Mouse (Mus musculus) heart, embryonic 13.5 days (tissue): ENCODE results near the gene Lamb3. TPM values are rescaled to one million over a fixed set of nuclear protein-coding genes. Genes with fewer than 3 reads are reported as not detected.

Source experiments
- ATAC-seq: fragments of 200-750 bp; cut with Nextera tagmentation; 2 replicates; pipeline ENCODE4 v1.8.0; 2017; ENCODE audit warnings: moderate TSS enrichment; ENCODE audit not compliant: insufficient number of reproducible peaks, low FRiP score, low TSS enrichment; ENCODE audit errors: extremely low read depth
- H3K27ac ChIP-seq: fragments of 300-500 bp; sonication (generic); replicated peaks from 2 replicates; pipeline ENCODE4 v1.5.1; 2015; ENCODE audit warnings: moderate library complexity, mild to moderate bottlenecking, inconsistent platforms
- H3K27me3 ChIP-seq: fragments of 300-500 bp; sonication (generic); replicated peaks from 2 replicates; pipeline ENCODE4 v1.6.1; 2015; ENCODE audit warnings: mild to moderate bottlenecking, inconsistent platforms
- H3K36me3 ChIP-seq: fragments of 300-500 bp; sonication (generic); 2 replicates; pipeline ENCODE4 v1.6.1; 2015; ENCODE audit warnings: mild to moderate bottlenecking, inconsistent platforms
- H3K4me1 ChIP-seq: fragments of 300-500 bp; sonication (generic); 2 replicates; pipeline ENCODE4 v1.6.1; 2015; ENCODE audit warnings: inconsistent platforms
- H3K4me2 ChIP-seq: fragments of 300-500 bp; sonication (generic); 2 replicates; pipeline ENCODE4 v1.6.1; 2015; ENCODE audit warnings: inconsistent platforms, mild to moderate bottlenecking, moderate library complexity
- H3K4me3 ChIP-seq: fragments of 300-500 bp; sonication (generic); 2 replicates; pipeline ENCODE4 v1.5.1; 2015; ENCODE audit warnings: moderate library complexity, mild to moderate bottlenecking, inconsistent platforms
- H3K9ac ChIP-seq: fragments of 300-500 bp; sonication (generic); 2 replicates; pipeline ENCODE4 v1.6.1; 2015; ENCODE audit warnings: inconsistent platforms, mild to moderate bottlenecking, moderate library complexity
- H3K9me3 ChIP-seq: fragments of 300-500 bp; sonication (generic); 2 replicates; pipeline ENCODE4 v1.6.1; 2016; ENCODE audit warnings: inconsistent platforms
- WGBS: fragments of 180-500 bp; shearing (Covaris S2); methylation state at CpG from one replicate; pipeline ENCODE4 v1.1.7; 2015; ENCODE audit warnings: mixed read lengths; 5-methylcytosine and 5-hydroxymethylcytosine counted together
- polyA plus RNA-seq: library from polyadenylated mRNA; unstranded; fragments of >200 nt; fragmentation: Nextera tagmentation; extraction: Ambion mirVana; gene quantifications from 2 replicates; pipeline ENCODE4 v1.2.1, GENCODE M21; 2015

The Lamb3 gene
- polyA plus RNA-seq, 1 experiment from 2014 or later = 2.3 TPM

GRCm38 (mm10) chr1:193230531-193230930 is 23.0 kb downstream of the Lamb3 start:
- Histone ChIP-seq H3K9me3 (no peaks in the 10 kb centered on the region), H3K9ac (no peak overlapping the region), H3K4me3 (no peak overlapping the region), H3K27me3 (no peaks in the 10 kb centered on the region), H3K36me3 (no peaks in the 10 kb centered on the region), H3K27ac (no peak overlapping the region), H3K4me1 (peaks cover 24% of the 10 kb centered on the region), H3K4me2 (no peak overlapping the region)
- 65% methylated on average over 3 of the region's 3 CpGs for WGBS
- no peak for ATAC-seq

DNA sequence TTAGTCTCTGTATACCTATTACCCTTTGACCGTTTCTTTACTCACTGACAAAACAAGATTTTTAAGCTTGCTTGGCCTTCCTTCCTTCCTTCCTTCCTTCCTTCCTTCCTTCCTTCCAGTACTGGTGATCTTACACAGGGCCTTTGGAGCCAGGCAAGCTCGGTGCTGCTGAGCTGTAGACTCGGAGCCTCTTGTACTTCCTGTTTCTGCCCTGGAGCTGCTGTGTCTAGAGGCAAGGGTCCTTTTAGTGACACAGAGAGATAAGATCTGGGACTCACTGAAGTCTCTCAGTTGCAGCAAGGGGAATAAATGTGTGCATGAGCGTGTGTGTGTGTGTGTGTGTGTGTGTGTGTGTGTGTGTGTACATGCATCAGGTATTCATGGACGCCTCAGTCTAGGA is 23.4 kb downstream of the Lamb3 start:
- no peaks in the 10 kb centered on the region for H3K9me3 ChIP-seq
- H3K9ac ChIP-seq = no peak overlapping the region
- H3K4me2 ChIP-seq = no peak overlapping the region
- no peak for ATAC-seq
- H3K4me1 ChIP-seq = peaks cover 24% of the 10 kb centered on the region
- H3K27me3 ChIP-seq = no peaks in the 10 kb centered on the region
- no peak overlapping the region for H3K27ac ChIP-seq
- WGBS = 42% methylated on average over 4 of the region's 5 CpGs
- no peak overlapping the region for H3K4me3 ChIP-seq
- no peaks in the 10 kb centered on the region for H3K36me3 ChIP-seq

- no peak overlapping the region for H3K4me2 ChIP-seq
- H3K36me3 ChIP-seq = no peaks in the 10 kb centered on the region
- H3K9ac ChIP-seq = no peak overlapping the region
- ATAC-seq = no peak
- no peak overlapping the region for H3K4me3 ChIP-seq
- 64% methylated on average over 2 of the region's 2 CpGs for WGBS
- H3K27me3 ChIP-seq = no peaks in the 10 kb centered on the region
- no peaks in the 10 kb centered on the region for H3K9me3 ChIP-seq
- H3K4me1 ChIP-seq = peaks cover 9% of the 10 kb centered on the region; the same call in 1 of the 2 replicates
- H3K27ac ChIP-seq = no peak overlapping the region
Measured at GRCm38 (mm10) chr1:193232732-193233131, 25.2 kb downstream of the Lamb3 start.

- H3K9ac ChIP-seq = no peak overlapping the region
- ATAC-seq = no peak
- H3K4me3 ChIP-seq = no peak overlapping the region
- no peak overlapping the region for H3K4me2 ChIP-seq
- H3K36me3 ChIP-seq = no peaks in the 10 kb centered on the region
- 85% methylated on average over 2 of the region's 2 CpGs for WGBS
- no peaks in the 10 kb centered on the region for H3K9me3 ChIP-seq
- peaks cover 9% of the 10 kb centered on the region; the same call in 1 of the 2 replicates for H3K4me1 ChIP-seq
- H3K27ac ChIP-seq = no peak overlapping the region
- no peaks in the 10 kb centered on the region for H3K27me3 ChIP-seq
Measured at GRCm38 (mm10) chr1:193234130-193234645, 26.7 kb downstream of the Lamb3 start.

GRCm38 (mm10) chr1:193234930-193235329 is 27.4 kb downstream of the Lamb3 start:
- no peaks in the 10 kb centered on the region for H3K27me3 ChIP-seq
- WGBS = 79% methylated on average over 7 of the region's 7 CpGs
- H3K4me2 ChIP-seq = no peak overlapping the region
- no peaks in the 10 kb centered on the region for H3K9me3 ChIP-seq
- no peak overlapping the region for H3K4me3 ChIP-seq
- H3K4me1 ChIP-seq = peaks cover 9% of the 10 kb centered on the region; the same call in 1 of the 2 replicates
- no peak overlapping the region for H3K27ac ChIP-seq
- no peak overlapping the region for H3K9ac ChIP-seq
- ATAC-seq = no peak
- H3K36me3 ChIP-seq = no peaks in the 10 kb centered on the region

DNA sequence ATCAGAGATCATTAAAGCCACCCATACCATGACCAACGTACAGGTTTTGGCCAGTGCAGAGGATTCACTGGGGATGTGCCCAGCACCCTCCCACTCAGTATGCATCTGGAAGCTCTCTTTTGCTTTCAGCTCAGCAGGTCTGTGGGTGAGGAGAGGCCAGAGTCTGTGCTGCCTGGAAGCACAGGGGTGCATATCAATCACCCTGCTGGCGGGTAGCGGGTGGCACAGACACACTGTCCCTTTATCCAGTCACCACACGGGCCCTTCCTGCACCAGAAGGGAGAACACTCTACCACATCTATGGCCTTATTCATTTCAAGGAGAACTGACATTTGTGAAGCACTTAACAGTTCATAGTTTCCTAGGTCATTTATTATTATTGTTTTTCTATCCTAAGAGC is 30.9 kb downstream of the Lamb3 start:
- Histone ChIP-seq H3K4me1 (peaks cover 9% of the 10 kb centered on the region), H3K4me3 (no peak overlapping the region), H3K4me2 (no peak overlapping the region), H3K9me3 (no peaks in the 10 kb centered on the region), H3K27me3 (no peaks in the 10 kb centered on the region), H3K9ac (no peak overlapping the region), H3K27ac (no peak overlapping the region), H3K36me3 (no peaks in the 10 kb centered on the region)
- ATAC-seq = no peak
- 52% methylated on average over 4 of the region's 4 CpGs for WGBS

- H3K27me3 ChIP-seq = no peaks in the 10 kb centered on the region
- no peaks in the 10 kb centered on the region for H3K9me3 ChIP-seq
- peaks cover 21% of the 10 kb centered on the region for H3K4me1 ChIP-seq
- 85% methylated on average over 4 of the region's 4 CpGs for WGBS
- H3K36me3 ChIP-seq = no peaks in the 10 kb centered on the region
- no peak overlapping the region for H3K4me2 ChIP-seq
- no peak overlapping the region for H3K4me3 ChIP-seq
- no peak for ATAC-seq
- no peak overlapping the region for H3K9ac ChIP-seq
- H3K27ac ChIP-seq = no peak overlapping the region
Measured at GRCm38 (mm10) chr1:193241436-193241835, 33.9 kb downstream of the Lamb3 start.

GRCm38 (mm10) chr1:193242238-193242637 is 34.7 kb downstream of the Lamb3 start:
- H3K4me2 ChIP-seq = no peak overlapping the region
- H3K4me3 ChIP-seq = no peak overlapping the region
- no peaks in the 10 kb centered on the region for H3K36me3 ChIP-seq
- WGBS = 72% methylated on average over 8 of the region's 8 CpGs
- peaks cover 21% of the 10 kb centered on the region for H3K4me1 ChIP-seq
- H3K27ac ChIP-seq = no peak overlapping the region
- H3K27me3 ChIP-seq = no peaks in the 10 kb centered on the region
- H3K9me3 ChIP-seq = no peaks in the 10 kb centered on the region
- H3K9ac ChIP-seq = no peak overlapping the region
- no peak for ATAC-seq

- ATAC-seq = no peak
- no peak overlapping the region for H3K9ac ChIP-seq
- no peak overlapping the region for H3K4me3 ChIP-seq
- peaks cover 21% of the 10 kb centered on the region for H3K4me1 ChIP-seq
- H3K9me3 ChIP-seq = no peaks in the 10 kb centered on the region
- H3K36me3 ChIP-seq = no peaks in the 10 kb centered on the region
- no peak overlapping the region for H3K4me2 ChIP-seq
- peak overlapping the region; percentile 85 for H3K27ac ChIP-seq
- H3K27me3 ChIP-seq = no peaks in the 10 kb centered on the region
- WGBS = 62% methylated on average over 4 of the region's 4 CpGs
Measured at GRCm38 (mm10) chr1:193242863-193243262, 35.4 kb downstream of the Lamb3 start.

DNA sequence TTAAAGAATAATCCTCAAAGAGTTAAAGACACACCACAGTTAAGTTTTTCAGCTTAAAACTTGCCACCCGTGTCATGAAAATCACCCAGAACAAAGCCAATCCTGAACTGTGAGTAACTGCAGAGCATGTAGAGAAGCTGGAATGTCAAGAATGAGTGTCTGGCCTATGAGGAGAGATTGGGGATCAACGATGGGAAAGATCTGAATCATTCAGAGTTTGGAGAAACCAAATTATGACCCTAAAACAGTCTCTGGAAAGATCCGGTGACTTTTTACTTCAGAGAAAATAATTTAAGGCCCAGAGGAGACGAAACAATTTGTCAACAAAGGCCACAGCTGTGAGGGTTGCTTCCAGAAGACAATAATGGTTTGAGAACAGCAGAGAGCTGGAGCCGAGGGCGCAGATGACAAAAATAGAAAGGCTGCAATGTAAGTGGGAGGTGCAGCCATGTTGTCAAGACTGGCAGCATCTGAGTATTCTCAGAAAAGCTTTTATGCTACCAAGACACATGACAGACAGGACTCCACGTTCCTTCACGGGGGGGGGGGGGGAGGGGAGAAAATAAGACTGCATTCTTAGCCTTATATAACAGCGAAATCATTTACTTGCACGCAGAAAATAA is 36.2 kb downstream of the Lamb3 start:
- Histone ChIP-seq H3K4me1 (peaks cover 21% of the 10 kb centered on the region), H3K36me3 (no peaks in the 10 kb centered on the region), H3K27me3 (no peaks in the 10 kb centered on the region), H3K27ac (peak overlapping the region; percentile 85), H3K9me3 (no peaks in the 10 kb centered on the region), H3K4me2 (0 out of 2 replicates have a peak overlapping the region, but pooled peaks have one; percentile 3), H3K9ac (no peak overlapping the region), H3K4me3 (no peak overlapping the region)
- WGBS = 31% methylated on average over 10 of the region's 10 CpGs
- no peak for ATAC-seq

DNA sequence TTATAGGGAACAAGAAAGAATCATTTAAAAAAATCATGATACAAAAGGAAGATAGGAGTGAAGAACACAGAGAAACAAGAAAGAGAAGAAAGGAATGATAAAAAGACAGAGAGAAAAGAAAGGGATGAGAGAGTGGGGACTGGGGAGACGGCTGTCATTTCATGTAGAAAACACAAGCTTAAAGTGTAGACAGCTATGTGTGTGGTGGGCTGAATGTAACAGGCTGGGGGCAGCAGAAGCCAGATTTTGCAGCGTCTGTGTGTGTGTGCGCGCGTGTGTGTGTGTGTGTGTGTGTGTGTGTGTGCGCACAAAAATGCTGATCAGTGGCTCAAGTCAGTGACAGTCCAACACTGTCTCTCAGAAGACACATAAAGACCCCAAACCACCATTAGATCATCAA is 36.7 kb downstream of the Lamb3 start:
- no peak for ATAC-seq
- 59% methylated on average over 6 of the region's 6 CpGs for WGBS
- no peak overlapping the region for H3K9ac ChIP-seq
- no peaks in the 10 kb centered on the region for H3K27me3 ChIP-seq
- H3K4me3 ChIP-seq = no peak overlapping the region
- peaks cover 21% of the 10 kb centered on the region for H3K4me1 ChIP-seq
- H3K9me3 ChIP-seq = no peaks in the 10 kb centered on the region
- peak overlapping the region; percentile 85 for H3K27ac ChIP-seq
- H3K4me2 ChIP-seq = no peak overlapping the region
- no peaks in the 10 kb centered on the region for H3K36me3 ChIP-seq

DNA sequence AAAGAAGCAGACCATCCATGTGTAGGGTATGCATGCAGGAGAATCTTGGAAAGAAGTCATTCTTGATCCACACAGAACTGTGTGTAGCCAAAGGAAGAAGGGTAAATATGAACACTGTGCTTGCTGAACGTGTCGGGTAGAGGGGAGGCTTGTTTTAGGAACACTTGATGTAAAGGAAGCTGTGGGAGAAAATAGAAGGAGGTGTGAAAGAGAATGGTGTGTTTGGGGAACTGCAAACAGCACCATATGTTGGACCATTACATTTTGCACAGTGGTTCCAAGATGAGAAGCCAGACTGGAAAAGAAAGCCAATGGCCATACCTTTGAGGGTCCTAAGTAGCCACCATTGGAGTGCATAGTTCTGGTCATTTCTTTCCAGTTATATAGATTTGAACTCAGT is 42.5 kb downstream of the Lamb3 start:
- Histone ChIP-seq H3K9ac (no peak overlapping the region), H3K4me3 (no peak overlapping the region), H3K4me1 (peaks cover 9% of the 10 kb centered on the region), H3K27me3 (no peaks in the 10 kb centered on the region), H3K36me3 (no peaks in the 10 kb centered on the region), H3K9me3 (no peaks in the 10 kb centered on the region), H3K4me2 (no peak overlapping the region), H3K27ac (no peak overlapping the region)
- ATAC-seq = no peak
- WGBS = 69% methylated on average over 2 of the region's 2 CpGs
